Mouse (Mus musculus) kidney, embryonic 14.5 days (tissue): Measurements from ENCODE around the gene Vsx2. TPM values are rescaled to one million over a fixed set of nuclear protein-coding genes. Genes with fewer than 3 reads are reported as not detected.

Source experiments
- ATAC-seq: fragments of 200-750 bp; cut with Nextera tagmentation; 2 replicates; pipeline ENCODE4 v1.8.0; 2017; ENCODE audit warnings: moderate number of reproducible peaks, mild to moderate bottlenecking, moderate TSS enrichment, moderate library complexity; ENCODE audit not compliant: low FRiP score, low TSS enrichment
- H3K27ac ChIP-seq: fragments of 300-500 bp; sonication (generic); 2 replicates; pipeline ENCODE4 v1.5.1; 2014; ENCODE audit warnings: low read depth, mild to moderate bottlenecking, low read length, moderate library complexity, mixed read lengths
- H3K27me3 ChIP-seq: fragments of 300-500 bp; sonication (generic); 2 replicates; pipeline ENCODE4 v1.6.1; 2014; ENCODE audit warnings: mild to moderate bottlenecking, low read length; ENCODE audit not compliant: control insufficient read depth, insufficient read depth
- H3K36me3 ChIP-seq: fragments of 300-500 bp; sonication (generic); 2 replicates; pipeline ENCODE4 v1.6.1; 2014; ENCODE audit warnings: low read length, mixed read lengths; ENCODE audit not compliant: control insufficient read depth, insufficient read depth
- H3K4me1 ChIP-seq: fragments of 300-500 bp; sonication (generic); 2 replicates; pipeline ENCODE4 v1.6.1; 2014; ENCODE audit warnings: low read length, mixed read lengths; ENCODE audit not compliant: control insufficient read depth, insufficient read depth
- H3K4me2 ChIP-seq: fragments of 300-500 bp; sonication (generic); replicated peaks from 2 replicates; pipeline ENCODE4 v1.6.1; 2014; ENCODE audit warnings: low read depth, mild to moderate bottlenecking, low read length
- H3K4me3 ChIP-seq: fragments of 300-500 bp; sonication (generic); 2 replicates; pipeline ENCODE4 v1.5.1; 2014; ENCODE audit warnings: mild to moderate bottlenecking, low read length
- H3K9ac ChIP-seq: fragments of 300-500 bp; sonication (generic); 2 replicates; pipeline ENCODE4 v1.6.1; 2014; ENCODE audit warnings: low read depth, mild to moderate bottlenecking, low read length, moderate library complexity
- H3K9me3 ChIP-seq: fragments of 300-500 bp; sonication (generic); 2 replicates; pipeline ENCODE4 v1.6.1; 2016; ENCODE audit warnings: low read length; ENCODE audit not compliant: control insufficient read depth
- WGBS: fragments of 180-500 bp; shearing (Covaris S2); extraction: QIAGEN DNeasy Blood & Tissue Kit; methylation state at CpG from one replicate; pipeline ENCODE4 v1.1.7; 2014; 5-methylcytosine and 5-hydroxymethylcytosine counted together
- polyA plus RNA-seq: library from polyadenylated mRNA; unstranded; fragments of >200 nt; fragmentation: Nextera tagmentation; extraction: Ambion mirVana; gene quantifications from 2 replicates; pipeline ENCODE4 v1.2.1, GENCODE M21; 2014

Gene Vsx2
- polyA plus RNA-seq, 1 experiment from 2014 or later, result not detected

- Histone ChIP-seq H3K36me3 (no peaks in the 10 kb centered on the region), H3K4me3 (peak overlapping the region; percentile 7; the same call in 1 of the 2 replicates), H3K27ac (no peak overlapping the region), H3K9ac (no peak overlapping the region), H3K27me3 (peaks cover 74% of the 10 kb centered on the region), H3K4me2 (no peak overlapping the region), H3K4me1 (no peaks in the 10 kb centered on the region), H3K9me3 (no peaks in the 10 kb centered on the region)
- no peak for ATAC-seq
- 2% methylated on average over 34 of the region's 34 CpGs for WGBS
Measured at GRCm38 (mm10) chr12:84570694-84571415, 1.3 kb downstream of the Vsx2 start.

DNA sequence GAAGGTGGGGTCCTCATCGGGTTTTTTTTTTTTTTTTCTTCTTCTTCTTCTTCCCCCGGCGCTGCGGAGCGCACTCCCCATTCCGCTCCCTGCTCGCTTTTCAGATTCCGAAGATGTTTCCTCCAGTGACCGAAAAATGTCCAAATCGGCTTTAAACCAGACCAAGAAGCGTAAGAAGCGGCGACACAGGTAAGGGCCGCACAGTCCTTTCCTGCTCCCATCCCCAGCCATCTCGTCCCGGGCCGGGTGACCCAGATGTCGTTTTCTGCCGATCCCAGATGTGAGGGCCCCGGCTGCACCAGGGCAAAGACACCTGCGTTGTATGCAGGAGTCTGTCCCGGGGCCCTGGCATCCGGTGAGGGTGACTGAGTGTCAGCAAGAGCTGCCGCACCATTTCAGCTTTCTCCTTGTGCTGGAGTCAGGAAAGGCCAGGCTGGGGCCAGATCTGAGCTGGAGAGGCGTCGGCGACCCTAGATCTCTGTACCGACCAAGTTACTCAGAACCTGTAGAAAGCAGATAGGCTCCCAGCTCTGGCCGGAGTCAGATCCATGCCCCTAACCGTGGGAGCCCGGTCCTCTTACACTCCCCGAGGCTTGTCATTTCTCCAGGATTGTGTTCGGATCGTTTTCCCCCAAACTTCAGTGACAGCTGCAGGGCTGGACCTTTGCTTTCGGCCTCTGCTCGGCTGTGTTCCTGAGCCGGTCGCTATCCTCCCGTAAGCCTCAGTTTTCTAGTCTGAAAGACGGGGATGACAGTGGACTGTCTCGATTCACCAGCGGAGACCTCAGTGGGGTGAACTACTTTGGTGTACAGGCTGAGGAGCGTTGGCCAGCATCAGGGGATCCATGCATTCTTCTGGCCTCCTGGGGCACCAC lies 2.1 kb downstream of the Vsx2 start:
- peaks cover 74% of the 10 kb centered on the region for H3K27me3 ChIP-seq
- no peak for ATAC-seq
- H3K9me3 ChIP-seq, result no peaks in the 10 kb centered on the region
- WGBS, result 1% methylated on average over 43 of the region's 43 CpGs
- H3K36me3 ChIP-seq, result no peaks in the 10 kb centered on the region
- H3K4me1 ChIP-seq, result no peaks in the 10 kb centered on the region
- H3K4me3 ChIP-seq, result peak overlapping the region; percentile 7
- H3K27ac ChIP-seq, result no peak overlapping the region
- H3K9ac ChIP-seq, result no peak overlapping the region
- H3K4me2 ChIP-seq, result no peak overlapping the region

GRCm38 (mm10) chr12:84572341-84572720 lies 2.8 kb downstream of the Vsx2 start:
- Histone ChIP-seq H3K9me3 (no peaks in the 10 kb centered on the region), H3K4me1 (no peaks in the 10 kb centered on the region), H3K27me3 (peaks cover 71% of the 10 kb centered on the region), H3K27ac (no peak overlapping the region), H3K9ac (no peak overlapping the region), H3K36me3 (no peaks in the 10 kb centered on the region), H3K4me2 (no peak overlapping the region), H3K4me3 (no peak overlapping the region)
- WGBS, result 10% methylated on average over 7 of the region's 7 CpGs
- ATAC-seq, result no peak

GRCm38 (mm10) chr12:84573094-84573493 lies 3.5 kb downstream of the Vsx2 start:
- 17% methylated on average over 7 of the region's 7 CpGs for WGBS

DNA sequence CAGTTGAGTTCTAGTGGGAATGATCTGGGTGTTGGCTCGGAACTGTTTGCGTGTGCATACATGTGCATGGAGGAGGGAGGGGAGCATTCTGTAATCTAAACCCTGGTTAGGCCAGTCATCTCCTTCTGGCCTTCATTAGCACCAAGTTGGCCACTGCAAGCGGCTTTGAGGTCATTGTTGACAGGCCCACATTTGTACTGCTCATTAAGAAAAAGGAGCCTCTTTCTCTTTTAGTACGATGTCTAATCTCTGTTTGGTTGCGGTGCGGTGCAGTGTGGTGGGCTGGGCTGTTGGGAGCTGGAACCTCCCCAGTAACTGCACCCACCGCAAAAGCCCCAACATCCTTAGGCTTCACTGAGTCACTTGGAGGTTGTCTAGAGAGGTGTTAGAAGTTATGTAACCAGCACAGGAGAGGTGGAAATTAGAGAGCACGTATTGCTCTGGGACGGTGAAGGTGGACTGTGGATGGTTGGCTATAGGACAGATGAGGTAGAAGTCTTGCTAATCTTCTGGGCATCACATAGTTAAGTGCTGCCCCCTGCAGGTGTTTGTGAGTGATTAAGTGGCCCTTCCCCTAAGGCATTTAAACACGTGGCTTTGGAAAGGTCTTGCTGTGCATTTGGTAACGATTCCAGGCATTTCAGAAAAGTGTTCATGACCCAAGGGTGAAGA lies 8.3 kb downstream of the Vsx2 start:
- H3K4me3 ChIP-seq, result no peak overlapping the region
- H3K27ac ChIP-seq, result no peak overlapping the region
- no peak overlapping the region for H3K4me2 ChIP-seq
- peaks cover 16% of the 10 kb centered on the region for H3K27me3 ChIP-seq
- H3K9ac ChIP-seq, result no peak overlapping the region
- H3K36me3 ChIP-seq, result no peaks in the 10 kb centered on the region
- 76% methylated on average over 11 of the region's 11 CpGs for WGBS
- no peaks in the 10 kb centered on the region; the same call in 1 of the 2 replicates for H3K9me3 ChIP-seq
- H3K4me1 ChIP-seq, result no peaks in the 10 kb centered on the region
- no peak for ATAC-seq

More at GRCm38 (mm10) chr12:84573094-84573493, 3.5 kb downstream of the Vsx2 start:
- Histone ChIP-seq H3K36me3 (no peaks in the 10 kb centered on the region), H3K27me3 (peaks cover 63% of the 10 kb centered on the region), H3K4me2 (no peak overlapping the region), H3K4me3 (no peak overlapping the region), H3K9ac (no peak overlapping the region), H3K9me3 (no peaks in the 10 kb centered on the region), H3K27ac (no peak overlapping the region), H3K4me1 (no peaks in the 10 kb centered on the region)
- no peak for ATAC-seq

GRCm38 (mm10) chr12:84578440-84578770 lies 8.8 kb downstream of the Vsx2 start:
- Histone ChIP-seq H3K27me3 (peaks cover 11% of the 10 kb centered on the region), H3K9me3 (peaks cover 2% of the 10 kb centered on the region; the same call in 1 of the 2 replicates), H3K36me3 (no peaks in the 10 kb centered on the region), H3K4me2 (no peak overlapping the region), H3K9ac (no peak overlapping the region), H3K4me1 (no peaks in the 10 kb centered on the region), H3K27ac (no peak overlapping the region), H3K4me3 (no peak overlapping the region)
- peak; percentile 35; the same call in 1 of the 2 replicates for ATAC-seq
- WGBS, result 44% methylated on average over 5 of the region's 5 CpGs

DNA sequence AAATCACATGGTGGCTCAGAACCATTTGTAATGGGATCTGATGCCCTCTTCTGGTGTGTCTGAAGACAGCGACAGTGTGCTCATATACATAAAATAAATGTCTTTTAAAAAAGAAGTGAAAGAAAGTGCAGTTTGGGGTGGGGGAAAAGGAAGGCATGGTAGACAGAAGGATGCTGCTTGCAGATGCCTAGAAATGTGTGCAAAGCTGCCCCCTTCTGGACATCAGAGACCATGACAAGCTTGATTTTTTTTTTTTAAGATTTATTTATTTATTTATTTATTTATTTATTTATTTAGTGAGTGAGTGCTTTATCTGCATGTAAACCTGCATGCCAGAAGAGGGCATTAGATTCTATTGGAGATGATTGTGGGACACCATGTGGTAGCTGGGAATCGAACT lies 11.7 kb downstream of the Vsx2 start:
- Histone ChIP-seq H3K4me3 (no peak overlapping the region), H3K4me2 (no peak overlapping the region), H3K9me3 (peaks cover 4% of the 10 kb centered on the region; the same call in 1 of the 2 replicates), H3K4me1 (no peaks in the 10 kb centered on the region), H3K27ac (no peak overlapping the region), H3K9ac (no peak overlapping the region), H3K27me3 (no peaks in the 10 kb centered on the region), H3K36me3 (no peaks in the 10 kb centered on the region)
- ATAC-seq, result no peak
- 94% methylated on average over 2 of the region's 2 CpGs for WGBS

DNA sequence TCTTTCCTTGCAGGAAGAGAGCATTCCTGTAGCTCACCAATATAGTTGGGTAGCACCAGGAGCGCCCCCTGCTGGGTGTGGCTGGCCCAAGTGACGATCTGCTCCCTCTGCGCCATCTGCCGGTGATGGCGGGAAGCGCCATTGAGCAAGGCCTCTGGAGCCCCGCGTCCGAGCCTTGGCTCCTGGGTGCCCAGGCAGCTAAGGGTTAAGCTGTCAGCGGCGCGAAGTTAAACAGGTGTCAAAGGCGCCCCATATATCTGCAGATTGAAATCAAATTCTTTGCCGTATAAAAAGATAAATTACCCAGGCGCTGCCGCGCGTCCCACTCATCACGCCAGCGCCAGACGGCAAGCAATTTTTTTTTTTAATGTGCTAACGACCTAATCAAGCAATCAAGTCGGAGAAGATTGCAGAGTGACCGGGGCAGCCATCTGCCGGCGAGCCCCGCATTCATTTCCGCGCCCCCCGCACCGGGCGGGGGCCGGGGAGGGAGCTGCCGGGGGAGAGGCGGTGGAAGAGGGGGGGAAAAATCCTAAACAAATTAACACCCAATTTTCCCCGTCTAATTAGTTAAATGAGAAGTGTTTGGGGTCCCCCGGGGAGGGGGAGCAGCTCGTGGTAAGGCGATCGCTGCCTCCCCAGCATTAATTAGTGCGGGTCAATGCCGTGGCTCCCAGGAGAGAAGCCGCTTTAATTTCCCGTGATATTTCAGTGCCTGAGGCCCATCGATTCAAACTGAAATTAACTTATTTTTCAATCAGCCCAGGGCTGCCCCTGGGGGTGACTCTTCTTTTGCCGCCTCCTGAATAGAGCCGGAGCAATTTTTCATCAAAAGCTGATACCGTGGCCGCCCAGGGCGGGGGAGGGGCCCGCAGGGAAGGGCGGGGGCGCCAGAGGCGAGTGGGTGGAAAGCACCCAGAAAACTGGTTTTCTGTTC lies 20.5 kb downstream of the Vsx2 start:
- Histone ChIP-seq H3K4me1 (no peaks in the 10 kb centered on the region), H3K4me2 (peak overlapping the region; percentile 98), H3K36me3 (no peaks in the 10 kb centered on the region), H3K9me3 (no peaks in the 10 kb centered on the region), H3K27me3 (no peaks in the 10 kb centered on the region), H3K9ac (peak overlapping the region; percentile 51), H3K27ac (no peak overlapping the region), H3K4me3 (peak overlapping the region; percentile 57)
- peak; percentile 75 for ATAC-seq
- WGBS, result 1% methylated on average over 54 of the region's 54 CpGs
